Mouse (Mus musculus): Measurements from ENCODE around the gene Tmem219. TPM values are rescaled to one million over a fixed set of nuclear protein-coding genes. Genes with fewer than 3 reads are reported as not detected.

The Tmem219 gene
- 29.0 TPM for polyA plus RNA-seq (2015; fragmentation: Illumina TruSeq; extraction: RNeasy Lipid Tissue Mini Kit (QIAGEN cat#74804); ENCODE audit: low read depth, low replicate concordance)

GRCm38 (mm10) chr7:126922624-126923060 is at the start of gene Tmem219:
Gene Tmem219, minus strand, starts transcription at chr7:126922917.

GRCm38 (mm10) chr7:126949793-126950646 is 27.3 kb upstream of the Tmem219 start, which contains the start of gene Sez6l2:
Gene Sez6l2, plus strand, starts transcription at chr7:126950563.

GRCm38 (mm10) chr7:126949403-126949792 is 26.7 kb upstream of the Tmem219 start, which contains the start of gene Asphd1:
Gene Asphd1, minus strand, starts transcription at chr7:126949582.

GRCm38 (mm10) chr7:126928384-126929037 is 5.8 kb upstream of the Tmem219 start, which contains the start of gene Kctd13:
Gene Kctd13, plus strand, starts transcription at chr7:126928879.

GRCm38 (mm10) chr7:126884286-126885164 is 38.2 kb downstream of the Tmem219 start, which contains the start of gene Taok2:
Gene Taok2, minus strand, starts transcription at chr7:126884703.

GRCm38 (mm10) chr7:126862147-126862784 is 60.5 kb downstream of the Tmem219 start, which contains the start of gene Ino80e:
Gene Ino80e, minus strand, starts transcription at chr7:126862377.

GRCm38 (mm10) chr7:126861429-126862130 is 61.1 kb downstream of the Tmem219 start, which contains the start of gene Hirip3:
Gene Hirip3, plus strand, starts transcription at chr7:126861972.

GRCm38 (mm10) chr7:126847116-126847420 is 75.6 kb downstream of the Tmem219 start, which contains the start of gene Doc2a:
Gene Doc2a, plus strand, starts transcription at chr7:126847416.

Other genes starting within 250 kb of the Tmem219 start
- gene Sult1a1, start 246.5 kb downstream of the Tmem219 start, polyA plus RNA-seq (2015; fragmentation: Illumina TruSeq; extraction: RNeasy Lipid Tissue Mini Kit (QIAGEN cat#74804); ENCODE audit: low read depth, low replicate concordance): 21.5 TPM
- 64.2 TPM for gene Bola2, start 227.5 kb downstream of the Tmem219 start, polyA plus RNA-seq (2015; fragmentation: Illumina TruSeq; extraction: RNeasy Lipid Tissue Mini Kit (QIAGEN cat#74804); ENCODE audit: low read depth, low replicate concordance)
- gene Slx1b, start 227.1 kb downstream of the Tmem219 start, polyA plus RNA-seq (2015; fragmentation: Illumina TruSeq; extraction: RNeasy Lipid Tissue Mini Kit (QIAGEN cat#74804); ENCODE audit: low read depth, low replicate concordance): 14.6 TPM
- gene Coro1a, start 215.1 kb downstream of the Tmem219 start, polyA plus RNA-seq (2015; fragmentation: Illumina TruSeq; extraction: RNeasy Lipid Tissue Mini Kit (QIAGEN cat#74804); ENCODE audit: low read depth, low replicate concordance): 136 TPM
- 169 TPM for gene Mapk3, start 163.3 kb downstream of the Tmem219 start, polyA plus RNA-seq (2015; fragmentation: Illumina TruSeq; extraction: RNeasy Lipid Tissue Mini Kit (QIAGEN cat#74804); ENCODE audit: low read depth, low replicate concordance)
- gene Gdpd3, start 156.6 kb downstream of the Tmem219 start, polyA plus RNA-seq (2015; fragmentation: Illumina TruSeq; extraction: RNeasy Lipid Tissue Mini Kit (QIAGEN cat#74804); ENCODE audit: low read depth, low replicate concordance): 2.1 TPM
- 387 TPM for gene Ypel3, start 146.0 kb downstream of the Tmem219 start, polyA plus RNA-seq (2015; fragmentation: Illumina TruSeq; extraction: RNeasy Lipid Tissue Mini Kit (QIAGEN cat#74804); ENCODE audit: low read depth, low replicate concordance)
- 1.5 TPM for gene Tbx6, start 141.4 kb downstream of the Tmem219 start, polyA plus RNA-seq (2015; fragmentation: Illumina TruSeq; extraction: RNeasy Lipid Tissue Mini Kit (QIAGEN cat#74804); ENCODE audit: low read depth, low replicate concordance)
- 61.6 TPM for gene Ppp4c, start 130.4 kb downstream of the Tmem219 start, polyA plus RNA-seq (2015; fragmentation: Illumina TruSeq; extraction: RNeasy Lipid Tissue Mini Kit (QIAGEN cat#74804); ENCODE audit: low read depth, low replicate concordance)
- gene Fam57b, start 125.2 kb downstream of the Tmem219 start, polyA plus RNA-seq (2015; fragmentation: Illumina TruSeq; extraction: RNeasy Lipid Tissue Mini Kit (QIAGEN cat#74804); ENCODE audit: low read depth, low replicate concordance): 55.7 TPM
- gene 4930451I11Rik, start 91.3 kb downstream of the Tmem219 start, polyA plus RNA-seq (2015; fragmentation: Illumina TruSeq; extraction: RNeasy Lipid Tissue Mini Kit (QIAGEN cat#74804); ENCODE audit: low read depth, low replicate concordance): not detected
- gene Doc2a, start 75.5 kb downstream of the Tmem219 start, polyA plus RNA-seq (2015; fragmentation: Illumina TruSeq; extraction: RNeasy Lipid Tissue Mini Kit (QIAGEN cat#74804); ENCODE audit: low read depth, low replicate concordance): 32.7 TPM
- gene Hirip3, start 60.9 kb downstream of the Tmem219 start, polyA plus RNA-seq (2015; fragmentation: Illumina TruSeq; extraction: RNeasy Lipid Tissue Mini Kit (QIAGEN cat#74804); ENCODE audit: low read depth, low replicate concordance): 46.0 TPM
- gene Ino80e, start 60.5 kb downstream of the Tmem219 start, polyA plus RNA-seq (2015; fragmentation: Illumina TruSeq; extraction: RNeasy Lipid Tissue Mini Kit (QIAGEN cat#74804); ENCODE audit: low read depth, low replicate concordance): 57.0 TPM
- gene Taok2, start 38.2 kb downstream of the Tmem219 start, polyA plus RNA-seq (2015; fragmentation: Illumina TruSeq; extraction: RNeasy Lipid Tissue Mini Kit (QIAGEN cat#74804); ENCODE audit: low read depth, low replicate concordance): 79.3 TPM
- gene Kctd13, start 6.0 kb upstream of the Tmem219 start, polyA plus RNA-seq (2015; fragmentation: Illumina TruSeq; extraction: RNeasy Lipid Tissue Mini Kit (QIAGEN cat#74804); ENCODE audit: low read depth, low replicate concordance): 159 TPM
- gene Asphd1, start 26.7 kb upstream of the Tmem219 start, polyA plus RNA-seq (2015; fragmentation: Illumina TruSeq; extraction: RNeasy Lipid Tissue Mini Kit (QIAGEN cat#74804); ENCODE audit: low read depth, low replicate concordance): 39.0 TPM
- gene Sez6l2, start 27.6 kb upstream of the Tmem219 start, polyA plus RNA-seq (2015; fragmentation: Illumina TruSeq; extraction: RNeasy Lipid Tissue Mini Kit (QIAGEN cat#74804); ENCODE audit: low read depth, low replicate concordance): 234 TPM
- 168 TPM for gene Cdipt, start 53.0 kb upstream of the Tmem219 start, polyA plus RNA-seq (2015; fragmentation: Illumina TruSeq; extraction: RNeasy Lipid Tissue Mini Kit (QIAGEN cat#74804); ENCODE audit: low read depth, low replicate concordance)
- 0.82 TPM for gene Cdiptos, start 53.2 kb upstream of the Tmem219 start, polyA plus RNA-seq (2015; fragmentation: Illumina TruSeq; extraction: RNeasy Lipid Tissue Mini Kit (QIAGEN cat#74804); ENCODE audit: low read depth, low replicate concordance)
- gene Mvp, start 91.7 kb upstream of the Tmem219 start, polyA plus RNA-seq (2015; fragmentation: Illumina TruSeq; extraction: RNeasy Lipid Tissue Mini Kit (QIAGEN cat#74804); ENCODE audit: low read depth, low replicate concordance): 4.3 TPM
- gene Pagr1b, start 93.6 kb upstream of the Tmem219 start, polyA plus RNA-seq (2015; fragmentation: Illumina TruSeq; extraction: RNeasy Lipid Tissue Mini Kit (QIAGEN cat#74804); ENCODE audit: low read depth, low replicate concordance): not detected
- 21.8 TPM for gene Pagr1a, start 94.4 kb upstream of the Tmem219 start, polyA plus RNA-seq (2015; fragmentation: Illumina TruSeq; extraction: RNeasy Lipid Tissue Mini Kit (QIAGEN cat#74804); ENCODE audit: low read depth, low replicate concordance)
- gene Gm42742, start 98.2 kb upstream of the Tmem219 start, polyA plus RNA-seq (2015; fragmentation: Illumina TruSeq; extraction: RNeasy Lipid Tissue Mini Kit (QIAGEN cat#74804); ENCODE audit: low read depth, low replicate concordance): 57.4 TPM
- 205 TPM for gene Prrt2, start 98.3 kb upstream of the Tmem219 start, polyA plus RNA-seq (2015; fragmentation: Illumina TruSeq; extraction: RNeasy Lipid Tissue Mini Kit (QIAGEN cat#74804); ENCODE audit: low read depth, low replicate concordance)
- 137 TPM for gene Maz, start 104.1 kb upstream of the Tmem219 start, polyA plus RNA-seq (2015; fragmentation: Illumina TruSeq; extraction: RNeasy Lipid Tissue Mini Kit (QIAGEN cat#74804); ENCODE audit: low read depth, low replicate concordance)
- gene Kif22, start 119.6 kb upstream of the Tmem219 start, polyA plus RNA-seq (2015; fragmentation: Illumina TruSeq; extraction: RNeasy Lipid Tissue Mini Kit (QIAGEN cat#74804); ENCODE audit: low read depth, low replicate concordance): 8.7 TPM
- not detected for gene Zg16, start 164.4 kb upstream of the Tmem219 start, polyA plus RNA-seq (2015; fragmentation: Illumina TruSeq; extraction: RNeasy Lipid Tissue Mini Kit (QIAGEN cat#74804); ENCODE audit: low read depth, low replicate concordance)
- gene AI467606, start 168.4 kb upstream of the Tmem219 start, polyA plus RNA-seq (2015; fragmentation: Illumina TruSeq; extraction: RNeasy Lipid Tissue Mini Kit (QIAGEN cat#74804); ENCODE audit: low read depth, low replicate concordance): 2.3 TPM
- 0.36 TPM for gene Qprt, start 199.3 kb upstream of the Tmem219 start, polyA plus RNA-seq (2015; fragmentation: Illumina TruSeq; extraction: RNeasy Lipid Tissue Mini Kit (QIAGEN cat#74804); ENCODE audit: low read depth, low replicate concordance)
- 0.21 TPM for gene Spn, start 214.9 kb upstream of the Tmem219 start, polyA plus RNA-seq (2015; fragmentation: Illumina TruSeq; extraction: RNeasy Lipid Tissue Mini Kit (QIAGEN cat#74804); ENCODE audit: low read depth, low replicate concordance)